Mouse (Mus musculus) kidney, adult 2 months (tissue): ENCODE results near the gene Ccnc.

Experiments
- CTCF ChIP-seq: fragments of 200-500 bp; conservative IDR thresholded peaks from 2 replicates; pipeline ENCODE4 v1.5.1; 2011; ENCODE audit warnings: low read depth, mild to moderate bottlenecking, control low read depth, low read length, moderate library complexity, mixed read lengths; ENCODE audit not compliant: insufficient read depth, insufficient read length
- POLR2A ChIP-seq: fragments of 200-500 bp; IDR thresholded peaks from one replicate; pipeline ENCODE4 v1.6.1; 2011; ENCODE audit warnings: low read depth, low read length, control low read depth

DNA sequence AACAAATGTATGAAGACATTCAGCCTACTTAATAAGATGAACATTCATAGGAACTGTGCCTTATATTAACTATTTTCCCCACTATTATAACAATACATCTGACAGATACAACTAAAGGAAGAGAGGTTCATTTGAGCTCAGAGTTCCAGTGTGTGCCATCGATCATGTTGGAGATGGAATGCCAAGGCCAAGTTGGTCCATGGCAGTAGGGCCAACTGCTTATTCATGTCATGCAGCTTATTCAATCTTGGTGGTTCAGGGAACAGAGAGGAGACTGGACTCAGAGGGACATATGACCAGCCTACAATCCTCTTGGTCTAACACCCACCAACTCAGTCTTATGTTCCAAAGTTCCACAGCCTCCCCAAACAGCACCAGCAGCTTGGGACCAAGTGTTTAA lies 73.5 kb downstream of the Ccnc start:
- no peak for TF ChIP-seq POLR2A
- TF ChIP-seq CTCF, result no peak
